Mouse (Mus musculus) layer of hippocampus, adult 9-11 months (tissue): ENCODE measurements at regions not wholly inside any gene's neighbourhood (a gene's known extent, or its start where the extent isn't known, plus 50 kb on each side); places are given as distances from the start of the nearest gene placed in this dataset.

ENCODE experiments used
- DNase-seq: peaks from one replicate; pipeline ENCODE4 v3.0.0; 2022

GRCm38 (mm10) chr5:58286680-58287223 is 569.0 kb downstream of the Pcdh7 start:
- DNase-seq, result no peak

- DNase-seq, result no peak
Measured at GRCm38 (mm10) chr5:58291261-58291660, 573.5 kb downstream of the Pcdh7 start.

GRCm38 (mm10) chr5:58294903-58295302 is 577.1 kb downstream of the Pcdh7 start:
- DNase-seq, result no peak

- DNase-seq, result peak; percentile 9
Measured at GRCm38 (mm10) chr5:58331356-58331755, 613.6 kb downstream of the Pcdh7 start.
